Mouse (Mus musculus) fat pad, adult 2 months (tissue): Measurements from ENCODE around the gene Gm33543.

Source experiments
- DNase-seq: peaks from one replicate; pipeline ENCODE4 v3.0.0-alpha.2; 2011; ENCODE audit warnings: low read depth, low spot score; ENCODE audit errors: extremely low read depth

The Gm33543 gene

GRCm38 (mm10) chr10:95779801-95780385 is 62.8 kb downstream of the Gm33543 start:
- no peak for DNase-seq

GRCm38 (mm10) chr10:95778622-95779021 is 64.1 kb downstream of the Gm33543 start:
- peak; percentile 87 for DNase-seq

GRCm38 (mm10) chr10:95777701-95778320 is 64.9 kb downstream of the Gm33543 start:
- no peak for DNase-seq

DNA sequence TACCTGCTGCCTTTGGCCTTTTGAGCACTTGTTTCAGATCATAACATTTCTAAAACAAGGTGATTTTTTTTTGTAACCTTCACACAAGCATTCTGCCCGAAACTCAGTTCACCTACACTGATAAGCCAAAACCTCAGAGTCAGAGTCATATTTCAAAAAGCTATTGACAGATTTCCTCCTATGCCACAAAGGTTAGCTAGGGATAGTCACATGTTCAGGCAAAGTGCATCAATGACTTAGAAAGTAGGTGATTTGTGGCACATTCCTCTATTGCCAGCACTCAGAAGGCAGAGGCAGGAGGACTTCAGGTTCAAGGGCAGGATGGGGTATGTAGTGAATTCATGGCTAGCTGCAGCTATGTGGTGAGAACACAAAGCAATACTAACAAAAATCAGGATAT is 65.7 kb downstream of the Gm33543 start:
- DNase-seq = no peak

DNA sequence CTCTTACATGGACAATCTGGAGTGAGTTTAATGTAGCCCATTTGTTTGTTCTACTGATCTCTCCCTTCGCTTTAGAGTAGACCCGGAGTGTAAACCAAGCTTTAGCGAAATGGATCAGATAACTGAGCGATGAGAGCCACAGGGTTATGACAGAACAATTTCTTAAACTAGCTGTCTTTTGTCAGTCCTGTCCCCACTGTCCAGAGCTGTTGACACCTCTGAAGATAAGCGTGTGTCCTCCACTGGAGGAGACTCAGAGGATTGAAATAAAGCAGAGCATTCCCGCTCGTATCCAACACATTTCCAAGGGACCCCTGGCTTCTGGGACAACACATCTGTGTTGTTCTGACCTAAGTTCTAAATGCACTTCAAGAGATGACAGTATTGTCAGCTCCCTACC is 67.9 kb downstream of the Gm33543 start:
- DNase-seq = no peak

DNA sequence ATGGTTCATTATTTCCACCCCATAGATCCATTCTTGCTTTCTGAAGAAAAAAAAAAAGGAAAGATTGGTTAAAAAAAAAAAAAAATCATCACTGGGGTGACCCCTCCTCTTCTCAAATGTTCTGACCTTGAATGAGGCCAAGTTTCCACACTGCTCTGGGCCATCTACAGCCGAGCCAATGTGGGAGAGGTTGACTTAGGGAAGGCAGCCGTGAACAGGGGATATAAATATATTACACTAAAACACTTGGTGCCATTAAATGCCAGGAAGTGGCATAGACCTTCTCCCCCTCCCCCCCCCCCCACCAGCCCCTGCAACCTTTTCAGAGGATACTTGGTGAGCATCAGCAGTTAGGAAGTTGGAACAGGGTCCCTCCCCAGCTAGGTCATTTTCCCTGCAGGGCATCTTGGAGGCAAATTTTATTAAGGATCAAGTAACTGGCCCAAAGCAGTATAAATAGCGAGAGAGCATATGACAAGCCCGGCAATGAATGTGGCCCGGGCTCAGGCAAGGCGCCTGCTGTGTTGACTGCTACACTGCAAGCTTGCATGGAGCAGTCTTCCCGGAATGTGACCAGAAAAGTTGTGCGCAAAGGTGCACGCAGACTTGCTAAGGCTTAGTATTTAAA is 68.6 kb downstream of the Gm33543 start:
- DNase-seq = no peak
